Mouse (Mus musculus): ENCODE measurements at regions not wholly inside any gene's neighbourhood (a gene's known extent, or its start where the extent isn't known, plus 50 kb on each side); places are given as distances from the start of the nearest gene placed in this dataset.

DNA sequence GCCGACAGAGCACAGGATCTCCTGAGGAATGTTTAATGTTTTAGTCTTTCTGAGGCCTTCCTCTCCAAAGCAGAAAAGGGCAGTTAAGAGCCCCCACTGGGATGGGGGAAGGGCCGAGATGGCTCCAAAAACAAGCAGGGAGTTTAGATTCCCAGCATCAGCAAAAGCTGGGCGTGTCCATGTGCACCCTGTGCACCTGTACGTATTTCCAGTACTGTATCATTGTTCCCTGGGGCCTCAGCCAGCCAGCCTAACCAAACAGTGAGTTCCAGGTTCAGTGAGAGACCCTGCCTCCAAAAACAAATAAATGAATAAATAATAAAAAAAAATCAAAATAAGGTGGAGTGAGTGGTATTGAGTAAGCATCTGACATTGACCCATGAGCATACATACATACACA lies 50.8 kb upstream of the Olfm1 start:
- Histone ChIP-seq H3K4me1 (ENCODE audit: control insufficient read depth, insufficient read depth, low read length) (peaks cover 9% of the 10 kb centered on the region), H3K9ac (ENCODE audit: low read length) (no peak overlapping the region), H3K4me2 (ENCODE audit: low read depth, low read length) (no peak overlapping the region), H3K4me3 (ENCODE audit: low read length) (no peak overlapping the region), H3K27me3 (ENCODE audit: control insufficient read depth, insufficient read depth, low read length) (no peaks in the 10 kb centered on the region), H3K27ac (ENCODE audit: low read length) (no peak overlapping the region), H3K36me3 (ENCODE audit: control insufficient read depth, insufficient read depth) (no peaks in the 10 kb centered on the region), H3K9me3 (replicated peaks; ENCODE audit: control insufficient read depth, low read length) (no peaks in the 10 kb centered on the region)
- WGBS: 37% methylated on average over 4 of the region's 4 CpGs
- ATAC-seq (replicated peaks; ENCODE audit: extremely low read depth, insufficient read depth, low FRiP score): no peak

GRCm38 (mm10) chr2:28141556-28141955 lies 51.2 kb upstream of the Olfm1 start:
- no peak overlapping the region for H3K4me3 ChIP-seq (ENCODE audit: low read length)
- no peaks in the 10 kb centered on the region for H3K27me3 ChIP-seq (ENCODE audit: control insufficient read depth, insufficient read depth, low read length)
- no peaks in the 10 kb centered on the region for H3K36me3 ChIP-seq (ENCODE audit: control insufficient read depth, insufficient read depth)
- peaks cover 9% of the 10 kb centered on the region for H3K4me1 ChIP-seq (ENCODE audit: control insufficient read depth, insufficient read depth, low read length)
- H3K9me3 ChIP-seq (replicated peaks; ENCODE audit: control insufficient read depth, low read length): no peaks in the 10 kb centered on the region
- no peak overlapping the region for H3K9ac ChIP-seq (ENCODE audit: low read length)
- no peak overlapping the region for H3K27ac ChIP-seq (ENCODE audit: low read length)
- WGBS: 39% methylated on average over 4 of the region's 4 CpGs
- no peak for ATAC-seq (replicated peaks; ENCODE audit: extremely low read depth, insufficient read depth, low FRiP score)
- H3K4me2 ChIP-seq (ENCODE audit: low read depth, low read length): no peak overlapping the region

GRCm38 (mm10) chr2:28138583-28138982 lies 53.9 kb upstream of the Fcnb start:
- H3K4me3 ChIP-seq (ENCODE audit: low read length): no peak overlapping the region
- H3K9ac ChIP-seq (ENCODE audit: low read length): no peak overlapping the region
- no peaks in the 10 kb centered on the region for H3K9me3 ChIP-seq (replicated peaks; ENCODE audit: control insufficient read depth, low read length)
- no peak overlapping the region for H3K27ac ChIP-seq (ENCODE audit: low read length)
- H3K36me3 ChIP-seq (ENCODE audit: control insufficient read depth, insufficient read depth): no peaks in the 10 kb centered on the region
- H3K4me2 ChIP-seq (ENCODE audit: low read depth, low read length): peak overlapping the region; percentile 17; the same call in 1 of the 2 replicates
- WGBS: 17% methylated on average over 6 of the region's 6 CpGs
- H3K4me1 ChIP-seq (ENCODE audit: control insufficient read depth, insufficient read depth, low read length): peaks cover 9% of the 10 kb centered on the region
- ATAC-seq (replicated peaks; ENCODE audit: extremely low read depth, insufficient read depth, low FRiP score): no peak
- no peaks in the 10 kb centered on the region for H3K27me3 ChIP-seq (ENCODE audit: control insufficient read depth, insufficient read depth, low read length)

DNA sequence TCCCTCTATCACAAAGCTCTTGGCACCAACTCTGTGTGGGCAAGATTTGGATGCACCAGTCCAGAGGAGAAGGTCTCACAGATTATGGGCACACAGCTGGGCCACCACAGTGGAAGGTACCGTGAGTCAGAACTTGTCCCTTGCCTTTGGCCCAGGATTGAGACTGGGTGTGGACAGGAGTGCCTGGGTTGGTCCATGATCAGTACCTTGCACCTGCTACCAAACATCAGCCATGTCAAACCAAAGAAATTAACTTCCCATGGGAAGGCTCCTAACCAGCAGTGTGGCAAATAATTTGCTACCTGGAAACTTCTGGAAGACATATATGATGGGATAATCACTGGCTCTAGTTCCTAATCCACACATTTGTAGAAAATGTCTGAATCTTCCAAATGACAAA lies 49.9 kb upstream of the Fcnb start:
- Histone ChIP-seq H3K9me3 (replicated peaks; ENCODE audit: control insufficient read depth, low read length) (no peaks in the 10 kb centered on the region), H3K4me3 (ENCODE audit: low read length) (no peak overlapping the region), H3K4me1 (ENCODE audit: control insufficient read depth, insufficient read depth, low read length) (peaks cover 9% of the 10 kb centered on the region), H3K4me2 (ENCODE audit: low read depth, low read length) (no peak overlapping the region), H3K27ac (ENCODE audit: low read length) (no peak overlapping the region), H3K9ac (ENCODE audit: low read length) (no peak overlapping the region), H3K36me3 (ENCODE audit: control insufficient read depth, insufficient read depth) (no peaks in the 10 kb centered on the region), H3K27me3 (ENCODE audit: control insufficient read depth, insufficient read depth, low read length) (no peaks in the 10 kb centered on the region)
- ATAC-seq (replicated peaks; ENCODE audit: extremely low read depth, insufficient read depth, low FRiP score): no peak
- 85% methylated on average over 1 of the region's 1 CpGs for WGBS
